Mouse (Mus musculus) kidney, adult 8-10 months (tissue): ENCODE data around the gene Olig3.

Experiments
- DNase-seq, 2 experiments: peaks; one replicate each; pipeline ENCODE4 v3.0.0; 2022

The Olig3 gene

GRCm38 (mm10) chr10:19356071-19356583, at the start of gene Olig3:
Gene Olig3, plus strand, starts transcription at chr10:19356533.
- DNase-seq, result no peak

- DNase-seq, result no peak
Observed at GRCm38 (mm10) chr10:19309681-19310395, 46.5 kb upstream of the Olig3 start.

DNA sequence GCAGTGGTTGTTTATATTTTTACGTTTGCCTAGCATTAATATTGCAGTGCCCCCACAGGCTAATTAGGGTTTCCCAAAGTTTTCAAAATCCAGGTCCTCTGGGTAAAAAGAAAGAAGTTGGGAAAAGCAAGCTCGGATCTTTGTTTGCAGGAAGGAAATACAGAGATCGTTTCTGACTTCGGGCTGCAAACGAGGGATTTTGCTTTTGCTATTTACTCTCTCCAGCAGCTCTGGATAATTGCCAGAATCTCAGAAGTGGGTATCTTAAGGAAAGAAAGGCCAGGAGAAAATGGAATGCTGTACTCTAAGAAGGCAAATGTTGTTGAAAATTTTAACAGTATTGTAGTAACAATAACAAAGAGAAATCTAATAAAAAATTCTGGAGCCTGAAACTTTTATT, 45.9 kb upstream of the Olig3 start:
- no peak for DNase-seq

GRCm38 (mm10) chr10:19317962-19318812, 38.1 kb upstream of the Olig3 start:
- DNase-seq, result no peak

GRCm38 (mm10) chr10:19321781-19322180, 34.6 kb upstream of the Olig3 start:
- no peak for DNase-seq

GRCm38 (mm10) chr10:19329191-19329777, 27.0 kb upstream of the Olig3 start:
- no peak for DNase-seq

DNA sequence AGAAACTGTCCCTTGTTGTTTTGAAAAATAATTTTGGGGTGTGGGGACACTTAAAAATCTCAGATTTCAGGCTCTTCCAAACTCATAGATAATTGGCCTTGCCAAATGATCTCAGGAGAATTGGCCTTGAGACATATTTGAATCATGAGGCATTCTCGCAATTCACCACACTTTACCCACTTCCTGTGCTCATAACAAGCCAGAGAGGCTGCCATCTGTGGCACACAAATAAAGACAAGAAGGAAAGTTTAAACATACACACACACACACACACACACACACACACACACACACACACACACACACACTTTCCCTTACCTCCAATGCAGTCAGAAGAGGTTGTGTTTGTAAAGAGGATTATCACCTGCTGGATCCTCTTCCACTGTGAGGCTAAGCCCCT, 22.9 kb upstream of the Olig3 start:
- DNase-seq, result no peak

DNA sequence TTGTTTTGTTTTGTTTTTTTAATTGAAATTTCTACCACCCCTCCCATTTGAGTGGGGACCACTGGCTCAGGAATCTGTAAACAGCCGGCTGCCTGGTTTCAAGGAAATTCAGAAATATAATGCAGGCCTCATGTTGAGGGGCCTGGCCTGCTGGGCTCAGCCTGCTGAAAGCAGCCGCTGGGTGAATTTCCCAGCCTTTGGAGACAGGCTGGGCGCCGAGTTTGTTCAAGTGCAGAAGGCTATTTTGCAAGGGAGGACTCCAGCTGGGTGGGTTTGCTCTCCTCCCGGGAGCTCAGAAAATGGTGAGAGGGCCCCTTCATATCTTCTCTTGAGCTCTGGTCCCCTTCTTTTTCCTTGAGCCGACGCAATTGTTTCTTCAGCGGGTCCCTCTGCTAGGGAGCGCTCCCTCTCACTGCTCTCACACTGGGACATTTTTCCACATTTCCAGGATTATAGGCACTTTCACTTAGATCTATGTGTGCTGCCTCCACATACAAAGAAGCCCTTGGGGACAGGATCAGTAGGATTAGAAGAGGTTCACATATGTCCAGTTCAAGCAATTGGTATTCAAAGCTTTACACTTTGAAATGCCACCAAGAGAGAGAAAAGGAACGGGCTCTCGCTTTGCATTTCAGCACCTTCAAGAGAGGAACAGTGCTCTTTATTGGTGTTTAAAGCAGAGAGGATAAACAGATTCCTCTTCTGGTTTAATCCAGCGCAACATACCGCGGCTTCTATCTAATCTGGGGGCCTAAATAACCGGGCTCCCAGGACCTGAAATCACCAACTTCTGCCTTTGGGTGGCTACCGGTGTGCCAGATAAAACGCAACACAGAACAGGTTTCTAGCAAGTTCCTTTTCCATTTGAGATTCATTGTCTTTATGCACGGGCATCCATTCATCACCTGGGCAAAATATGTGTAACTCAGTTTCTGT, 17.4 kb upstream of the Olig3 start:
- DNase-seq, result no peak

DNA sequence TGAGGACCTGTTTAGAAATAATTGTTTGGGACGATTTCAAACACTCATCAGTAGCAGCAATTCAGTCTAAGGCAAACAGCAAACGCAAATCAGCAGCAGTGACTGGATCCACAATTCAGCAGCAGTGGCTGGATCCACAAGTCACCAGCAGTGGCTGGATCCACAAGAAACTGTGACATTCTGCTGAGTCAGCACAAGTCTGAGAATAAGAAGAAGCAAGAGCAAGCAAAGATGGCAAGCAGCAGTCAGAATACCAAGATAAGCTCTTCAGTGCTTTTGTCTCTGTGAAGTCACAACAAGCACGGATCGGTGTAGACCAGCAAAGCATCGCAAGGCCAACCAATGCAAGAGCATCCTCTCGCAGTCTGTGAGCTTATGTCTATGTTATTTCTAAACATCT, 12.3 kb upstream of the Olig3 start:
- DNase-seq, result no peak

DNA sequence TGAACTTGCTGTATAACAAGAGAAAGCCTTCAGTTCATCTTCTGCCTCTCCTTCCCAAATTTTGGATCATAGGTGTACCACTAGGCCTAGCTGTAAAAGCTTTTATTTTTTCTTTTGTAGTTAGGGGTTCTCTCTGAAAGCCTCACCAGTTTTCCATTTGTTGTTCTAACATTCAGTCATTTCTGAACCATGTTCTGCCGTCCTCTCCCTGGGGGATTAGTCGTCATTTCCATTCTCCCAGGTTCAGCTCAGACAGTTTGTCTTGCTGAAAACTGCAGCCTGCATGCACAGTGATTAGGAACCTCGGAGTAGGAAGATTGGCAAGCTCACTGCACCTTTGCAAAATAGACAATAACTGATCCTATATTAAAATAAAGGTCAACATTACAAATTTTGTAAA, 7.0 kb upstream of the Olig3 start:
- no peak for DNase-seq

DNA sequence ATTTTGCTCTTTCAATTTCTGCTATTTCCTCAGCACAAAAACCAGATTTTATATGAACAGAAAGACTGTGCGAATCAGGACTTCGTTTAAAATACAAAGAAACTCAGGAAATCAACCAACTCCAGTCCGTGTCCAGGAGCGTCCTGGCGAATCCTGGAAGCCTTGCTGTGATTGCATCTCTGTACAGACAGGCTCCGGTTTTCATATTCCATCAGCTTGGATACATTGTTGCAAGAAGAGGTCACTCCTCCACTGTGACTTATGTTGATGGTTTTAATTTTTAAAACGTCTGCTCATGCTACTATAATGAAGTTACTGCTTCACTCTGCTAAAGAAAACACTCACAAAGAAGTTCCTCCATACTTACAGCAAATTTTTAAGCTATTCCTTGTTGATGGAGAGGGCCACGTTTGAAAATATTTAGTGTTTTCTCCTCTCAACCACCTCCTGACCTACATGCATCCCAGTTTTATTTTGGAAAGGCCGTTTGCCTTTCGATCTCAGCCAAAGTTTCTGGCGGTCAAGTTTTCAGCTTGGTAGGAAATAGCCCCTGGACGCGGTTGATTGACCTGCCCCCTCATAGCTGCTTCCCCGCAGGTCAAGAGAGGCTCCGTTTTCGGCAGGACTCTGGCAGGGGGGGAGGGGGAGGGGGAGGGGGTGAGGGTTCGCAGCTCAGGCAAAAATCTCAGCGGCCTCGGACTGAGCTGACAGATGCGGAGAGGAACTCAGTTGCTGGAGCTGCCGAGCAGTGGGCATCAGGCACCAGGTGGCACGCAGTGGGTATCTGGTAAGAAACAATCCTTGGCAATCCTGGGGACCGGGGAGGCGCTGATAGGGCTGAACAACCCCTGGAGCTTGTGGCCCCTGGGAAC, 4.1 kb upstream of the Olig3 start:
- no peak for DNase-seq

- DNase-seq, result no peak
Observed at GRCm38 (mm10) chr10:19352878-19353301, 3.4 kb upstream of the Olig3 start.

DNA sequence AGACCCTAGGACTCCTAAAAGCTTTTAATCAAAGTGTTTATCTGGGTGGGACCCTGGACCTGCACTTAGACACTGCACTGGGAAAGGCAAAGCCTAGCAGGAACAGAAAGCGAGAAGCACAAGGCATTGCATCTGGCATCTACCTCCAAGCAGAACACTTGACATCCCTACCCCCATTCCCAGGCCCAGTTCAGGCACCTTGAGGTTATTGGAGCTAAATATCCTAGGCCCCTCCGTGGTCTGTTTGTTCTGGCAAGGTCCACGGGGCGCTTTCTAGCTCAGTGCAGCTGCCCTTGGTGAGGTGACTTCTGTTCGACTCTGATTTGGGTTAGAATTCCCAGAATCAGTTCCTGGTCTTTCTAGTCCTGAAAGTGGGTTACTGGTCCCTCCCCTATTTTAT, 2.7 kb upstream of the Olig3 start:
- DNase-seq, result no peak

GRCm38 (mm10) chr10:19354146-19354545, 2.2 kb upstream of the Olig3 start:
- DNase-seq, result no peak

DNA sequence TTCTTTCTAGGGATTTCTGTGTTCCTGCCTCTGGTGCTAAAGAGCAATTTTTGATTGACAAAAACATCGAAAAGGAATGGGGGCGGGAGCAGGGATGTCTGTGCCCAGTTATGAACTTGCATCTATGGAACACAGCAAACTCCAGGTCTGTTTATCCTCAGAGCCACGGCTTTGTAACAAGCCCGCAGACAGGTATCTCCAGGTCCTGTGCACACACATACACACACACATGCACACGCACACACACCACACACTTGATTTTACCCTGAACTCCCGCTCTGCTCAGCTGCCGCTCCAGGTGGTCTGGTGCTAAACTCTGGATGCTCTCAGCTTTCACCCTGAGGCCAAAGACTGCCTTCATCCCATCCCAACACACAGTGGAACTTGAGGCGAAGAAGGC, 1.3 kb upstream of the Olig3 start:
- DNase-seq, result no peak

DNA sequence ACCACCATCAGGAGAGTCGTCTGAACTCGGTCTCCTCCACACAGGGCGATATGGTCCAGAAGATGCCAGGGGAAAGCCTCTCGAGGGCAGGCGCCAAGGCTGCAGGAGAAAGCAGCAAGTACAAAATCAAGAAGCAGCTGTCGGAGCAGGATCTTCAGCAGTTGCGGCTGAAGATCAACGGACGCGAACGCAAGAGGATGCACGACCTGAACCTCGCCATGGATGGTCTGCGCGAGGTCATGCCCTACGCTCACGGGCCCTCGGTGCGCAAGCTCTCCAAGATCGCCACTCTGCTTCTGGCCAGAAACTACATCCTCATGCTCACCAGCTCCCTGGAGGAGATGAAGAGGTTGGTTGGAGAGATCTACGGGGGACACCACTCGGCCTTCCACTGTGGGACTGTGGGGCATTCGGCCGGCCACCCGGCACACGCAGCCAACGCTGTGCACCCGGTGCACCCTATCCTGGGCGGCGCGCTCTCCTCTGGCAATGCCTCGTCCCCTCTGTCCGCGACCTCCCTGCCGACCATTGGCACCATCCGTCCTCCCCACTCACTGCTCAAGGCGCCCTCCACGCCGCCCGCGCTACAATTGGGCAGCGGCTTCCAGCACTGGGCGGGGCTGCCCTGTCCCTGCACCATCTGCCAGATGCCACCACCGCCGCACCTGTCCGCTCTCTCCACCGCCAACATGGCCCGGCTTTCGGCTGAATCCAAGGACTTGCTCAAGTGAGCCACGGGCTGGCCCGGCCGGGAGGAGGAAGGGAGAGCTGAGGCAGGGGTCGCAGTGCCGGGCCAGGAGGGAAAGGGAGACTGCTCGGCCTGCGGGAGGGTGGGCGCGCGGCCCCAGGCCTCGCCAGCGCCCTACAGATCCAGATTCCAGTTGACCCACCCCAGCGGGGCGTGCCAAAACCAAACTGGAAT, 648 bp downstream of the Olig3 start:
- DNase-seq, result no peak

- no peak for DNase-seq
Observed at GRCm38 (mm10) chr10:19357848-19358247, 1.5 kb downstream of the Olig3 start.

DNA sequence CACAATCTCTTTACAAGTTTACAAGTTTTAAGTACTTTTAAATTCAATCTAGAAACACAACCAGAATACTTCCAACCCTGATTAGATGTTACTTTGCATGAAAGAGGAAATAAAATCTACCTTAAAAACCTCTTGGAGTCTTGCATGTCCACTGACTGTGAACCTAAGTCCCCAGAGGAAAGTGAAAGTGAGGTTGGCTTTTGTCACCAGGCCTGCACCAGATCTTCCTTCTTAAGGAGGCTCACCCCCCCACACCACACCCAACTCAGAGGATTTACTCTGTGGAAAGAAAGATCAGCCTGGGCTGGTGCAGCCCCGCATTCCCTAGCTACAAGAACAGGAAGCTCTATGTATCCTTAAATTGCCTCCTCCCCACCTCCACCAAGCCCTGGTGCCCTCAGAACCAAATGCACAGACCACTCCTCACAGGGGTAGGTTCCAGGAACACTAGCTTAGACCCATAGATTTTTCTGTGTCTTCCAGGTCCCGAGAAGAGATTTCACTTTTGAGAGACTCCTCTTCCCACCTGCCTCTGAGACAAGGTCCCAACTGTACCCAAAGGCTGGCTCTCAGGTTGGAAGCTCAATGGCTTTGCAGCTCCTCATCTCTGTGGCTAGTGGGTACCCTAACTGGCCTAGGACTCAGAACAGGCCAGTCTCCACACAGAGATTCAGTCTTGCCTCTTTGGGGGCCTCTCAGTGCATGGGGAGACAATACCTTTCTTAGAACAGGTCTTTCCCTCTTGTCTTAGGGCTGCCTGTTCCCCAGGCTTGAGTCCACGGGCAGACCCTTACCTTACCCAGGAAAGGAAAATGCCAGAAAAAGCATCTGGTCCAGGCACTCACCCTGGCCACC, 4.3 kb downstream of the Olig3 start:
- DNase-seq, result no peak

GRCm38 (mm10) chr10:19361539-19362293, 5.4 kb downstream of the Olig3 start:
- no peak for DNase-seq
